Mouse (Mus musculus) layer of hippocampus, postnatal 25 days (tissue): ENCODE measurements around the gene Sgo1. TPM values are rescaled to one million over a fixed set of nuclear protein-coding genes. Genes with fewer than 3 reads are reported as not detected.
"Not testable (repeated sequence)": the region's sequence is repeated elsewhere in the genome, so short reads cannot be mapped to it uniquely, and the experiment has no call there.

Experiments used
- DNase-seq, 2 experiments: peaks; one replicate each; pipeline ENCODE4 v3.0.0; 2022; ENCODE audit warnings: mixed read lengths in 2 of 2, low spot score in 1 of 2; ENCODE audit errors: extremely low spot score in 1 of 2
- total RNA-seq, 2 experiments: library from RNA; stranded (reverse); gene quantifications; 2 replicates each; pipeline ENCODE4 v1.2.3; 2021

The Sgo1 gene
- total RNA-seq: under 1 TPM; 0.42 to 0.79 TPM

GRCm38 (mm10) chr17:53688877-53689802, at the start of gene Sgo1:
Gene Sgo1, minus strand, starts transcription at chr17:53689333.
- peak; percentile 92 to 96 for DNase-seq

GRCm38 (mm10) chr17:53718916-53719315, 29.8 kb upstream of the Sgo1 start:
- not testable (repeated sequence) for DNase-seq

- DNase-seq: no peak
Observed at GRCm38 (mm10) chr17:53718474-53718873, 29.3 kb upstream of the Sgo1 start.

DNA sequence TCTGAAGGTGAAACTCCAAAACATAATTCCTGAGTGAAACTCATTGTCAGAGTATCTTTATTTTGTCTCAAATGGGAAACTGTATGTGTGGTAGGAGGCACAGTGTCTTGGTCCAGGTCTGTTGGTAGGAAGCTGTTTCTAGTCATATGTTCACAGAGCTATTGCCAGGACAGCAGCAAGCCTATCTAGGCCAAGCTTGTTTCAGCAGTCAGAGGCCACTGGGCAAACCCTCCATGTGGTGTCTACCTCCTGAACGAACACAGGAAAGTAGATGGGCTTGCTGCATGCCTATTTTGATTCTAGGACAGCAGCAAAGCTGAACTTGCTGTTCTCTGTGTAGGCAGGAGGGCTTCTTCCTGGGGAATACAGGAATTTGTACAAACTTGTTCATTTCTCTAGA, 26.0 kb upstream of the Sgo1 start:
- DNase-seq: not testable (repeated sequence)

- no peak for DNase-seq
Observed at GRCm38 (mm10) chr17:53714453-53714852, 25.3 kb upstream of the Sgo1 start.

- not testable (repeated sequence) for DNase-seq
Observed at GRCm38 (mm10) chr17:53697521-53697920, 8.4 kb upstream of the Sgo1 start.

DNA sequence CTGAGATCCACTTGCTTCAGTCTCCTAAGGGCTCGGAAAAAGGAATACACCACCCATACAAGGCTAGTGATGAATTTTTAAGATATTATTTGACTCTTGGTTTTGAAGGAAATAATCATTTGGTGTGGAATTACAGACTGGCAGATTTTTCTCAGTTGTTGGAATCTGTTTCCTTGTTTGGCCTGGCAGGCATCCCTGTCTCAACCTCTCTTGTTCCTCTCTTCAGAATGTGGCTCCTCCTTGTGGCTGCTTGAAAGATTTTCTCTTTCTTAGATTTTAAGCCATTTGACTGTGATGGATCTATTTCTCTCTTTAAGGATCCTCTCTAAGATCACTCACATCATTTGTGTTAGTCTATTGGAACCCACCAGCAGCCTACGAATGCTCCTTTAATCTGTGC, 4.9 kb upstream of the Sgo1 start:
- DNase-seq: peak in 1 of 2 experiments; percentile 20

DNA sequence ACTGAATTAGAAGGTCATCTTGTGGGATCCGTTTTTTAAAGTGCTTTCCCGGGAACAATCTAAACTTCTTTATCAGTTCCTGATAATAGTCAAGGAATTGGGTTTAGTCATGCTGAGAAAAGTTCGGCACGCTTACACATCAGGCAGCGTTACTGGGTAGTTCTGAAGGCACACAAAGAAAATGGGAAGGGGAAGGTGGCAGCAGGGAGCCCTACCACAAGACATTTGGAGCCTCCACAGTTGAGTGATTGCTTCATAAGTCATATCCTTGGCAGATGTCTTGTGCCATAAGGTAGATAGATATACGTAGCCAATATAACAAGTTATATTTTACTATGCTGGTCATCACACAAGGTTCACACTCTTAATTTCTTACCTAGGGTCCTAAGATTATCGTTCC, 813 bp upstream of the Sgo1 start:
- DNase-seq: no peak

DNA sequence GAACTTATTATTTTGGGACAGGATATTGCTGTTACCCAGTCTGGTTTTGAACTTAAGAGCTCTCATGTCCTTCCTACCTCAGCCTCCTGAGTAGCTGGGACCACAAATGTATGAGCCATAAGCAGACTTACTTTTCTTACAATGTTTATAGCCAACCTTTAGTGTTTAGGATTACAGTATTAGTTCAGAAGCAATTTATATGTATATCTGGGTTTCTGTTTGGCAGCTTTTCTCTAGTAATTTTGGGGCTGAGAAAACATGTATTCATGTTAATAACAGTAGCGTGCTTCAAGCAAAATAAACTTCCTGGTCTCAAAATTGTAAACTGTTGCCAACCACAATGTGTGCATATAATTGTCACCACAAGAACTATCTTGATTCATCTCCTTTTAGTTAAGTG, 812 bp downstream of the Sgo1 start:
- no peak for DNase-seq

- DNase-seq: peak in 1 of 2 experiments; percentile 10
Observed at GRCm38 (mm10) chr17:53678716-53679115, 10.4 kb downstream of the Sgo1 start.

DNA sequence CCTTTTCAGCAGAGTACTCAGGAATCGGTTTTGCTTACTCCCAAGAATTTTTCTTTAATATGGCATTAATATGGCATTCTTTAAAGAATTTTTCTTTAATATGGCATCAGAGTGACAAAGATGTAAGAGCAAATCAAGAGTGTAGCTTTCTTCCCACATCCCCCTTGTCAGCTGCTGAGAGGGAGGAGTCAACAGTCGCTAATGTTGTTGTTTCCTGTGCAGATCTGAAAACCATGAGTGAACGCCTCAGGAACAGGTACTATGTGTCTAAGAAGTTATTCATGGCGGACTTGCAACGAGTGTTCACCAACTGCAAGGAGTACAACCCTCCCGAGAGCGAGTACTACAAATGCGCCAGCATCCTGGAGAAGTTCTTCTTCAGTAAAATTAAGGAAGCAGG, 18.7 kb downstream of the Sgo1 start:
- DNase-seq: no peak

- no peak for DNase-seq
Observed at GRCm38 (mm10) chr17:53664703-53665382, 24.3 kb downstream of the Sgo1 start.

GRCm38 (mm10) chr17:53664267-53664666, 24.9 kb downstream of the Sgo1 start:
- DNase-seq: no peak

DNA sequence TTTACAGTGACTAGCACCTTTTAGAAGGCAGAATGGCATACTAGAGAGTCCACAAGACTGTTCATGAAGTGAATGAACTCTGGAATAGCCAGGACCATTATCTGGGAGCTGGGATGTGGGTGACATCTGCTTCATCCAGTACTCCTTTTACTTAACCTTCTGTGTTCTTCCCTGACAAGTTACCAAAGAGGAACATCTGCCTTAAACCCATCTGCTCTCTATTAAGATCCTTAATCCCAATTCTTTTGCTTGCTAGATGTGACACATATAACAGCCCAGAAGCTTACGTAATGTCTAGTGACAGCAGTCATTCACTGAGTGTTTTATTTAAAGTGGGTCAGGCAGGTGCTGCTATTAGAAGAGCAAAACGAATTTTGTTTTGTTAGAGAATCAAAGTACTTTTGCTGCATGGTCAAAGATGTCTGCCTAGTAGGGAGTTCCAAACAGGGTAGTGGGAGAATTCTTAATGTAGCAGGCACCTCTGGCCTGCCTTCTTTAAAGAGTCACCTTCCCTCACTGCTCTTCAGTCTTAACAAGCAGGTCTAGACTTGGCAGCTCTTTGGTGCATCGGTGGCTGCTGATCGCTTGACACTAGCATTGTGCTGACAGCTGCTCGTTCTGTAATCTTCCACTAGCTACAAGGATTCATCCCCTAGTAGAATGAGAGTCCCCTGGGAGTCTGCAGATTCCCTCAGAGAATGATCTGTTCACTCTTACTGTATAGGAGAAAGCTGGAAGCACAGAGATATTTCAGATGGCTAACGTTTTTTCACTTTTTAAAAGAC, 27.9 kb downstream of the Sgo1 start:
- no peak for DNase-seq

- DNase-seq: peak in 1 of 2 experiments; percentile 43
Observed at GRCm38 (mm10) chr17:53659738-53660137, 29.4 kb downstream of the Sgo1 start.

DNA sequence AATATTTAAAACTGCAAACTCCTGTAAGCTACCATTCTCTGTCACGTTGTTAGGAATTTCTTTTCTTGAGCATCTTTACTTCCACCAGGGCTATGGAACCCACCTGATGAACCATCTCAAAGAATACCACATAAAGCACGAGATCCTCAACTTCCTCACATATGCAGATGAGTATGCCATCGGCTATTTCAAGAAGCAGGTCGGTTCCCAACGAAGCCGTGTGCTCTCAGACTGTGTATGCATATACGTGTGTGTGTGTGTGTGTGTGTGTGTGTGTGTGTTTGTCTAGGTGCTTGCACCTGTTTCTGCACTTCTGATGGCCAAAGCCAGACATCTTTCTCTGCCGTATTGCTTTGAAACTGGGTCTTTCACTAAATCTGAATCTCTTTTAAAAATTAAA, 29.9 kb downstream of the Sgo1 start:
- no peak for DNase-seq

- DNase-seq: no peak
Observed at GRCm38 (mm10) chr17:53658668-53659067, 30.5 kb downstream of the Sgo1 start.

GRCm38 (mm10) chr17:53657391-53657790, 31.7 kb downstream of the Sgo1 start:
- DNase-seq: peak in 1 of 2 experiments; percentile 10

GRCm38 (mm10) chr17:53656369-53656860, 32.7 kb downstream of the Sgo1 start:
- no peak for DNase-seq

DNA sequence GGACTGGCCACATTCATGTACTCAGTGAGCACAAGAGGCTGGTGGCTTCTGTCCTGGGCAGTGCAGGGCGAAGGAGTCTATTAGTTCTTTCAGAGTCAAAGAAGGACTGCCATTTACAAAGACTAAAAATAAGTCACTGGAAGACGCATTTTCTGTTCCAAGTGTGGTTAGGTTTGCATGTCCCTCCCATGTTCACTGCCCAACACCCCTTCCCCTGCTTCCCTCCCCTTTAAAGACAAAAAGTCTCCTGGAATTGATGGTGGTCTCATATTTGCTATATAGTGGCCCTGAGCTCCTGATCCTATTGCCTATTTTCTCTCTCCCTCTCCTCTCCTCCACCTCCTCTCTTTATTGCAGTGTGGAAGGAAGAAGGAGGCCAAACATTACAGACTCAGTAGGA, 33.2 kb downstream of the Sgo1 start:
- no peak for DNase-seq

DNA sequence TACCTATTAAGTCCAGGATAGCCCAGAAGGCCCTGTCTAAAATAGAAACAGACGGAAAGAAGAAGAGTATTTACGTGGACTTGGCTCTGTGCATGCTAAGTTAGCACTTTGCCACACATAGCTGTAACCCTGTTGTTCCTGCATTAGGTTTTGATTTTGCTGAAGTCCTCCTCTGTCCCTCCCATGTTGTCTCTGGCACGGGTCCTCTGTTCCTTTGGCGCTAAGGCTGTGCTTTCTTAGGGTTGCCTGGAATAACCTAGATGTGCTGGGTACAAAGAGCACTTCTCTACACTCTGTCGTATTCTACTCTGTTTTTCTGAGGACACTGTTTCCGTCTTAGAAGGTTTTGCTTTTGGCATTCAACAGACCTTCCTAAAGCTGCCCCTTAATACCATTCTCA, 34.1 kb downstream of the Sgo1 start:
- no peak for DNase-seq
